Mouse (Mus musculus) cortical plate, adult 2 months (tissue): Measurements from ENCODE around the gene Lef1. TPM values are rescaled to one million over a fixed set of nuclear protein-coding genes. Genes with fewer than 3 reads are reported as not detected.

Experiments used
- H3K27ac ChIP-seq: fragments of 200-500 bp; 2 replicates; pipeline ENCODE4 v1.5.1; 2012; ENCODE audit warnings: low read length, control low read depth, inconsistent platforms; ENCODE audit not compliant: insufficient read depth
- H3K4me1 ChIP-seq: fragments of 200-500 bp; 2 replicates; pipeline ENCODE4 v1.6.1; 2011; ENCODE audit warnings: low read length; ENCODE audit not compliant: control insufficient read depth, insufficient read depth
- H3K4me3 ChIP-seq: fragments of 200-500 bp; 2 replicates; pipeline ENCODE4 v1.5.1; 2011; ENCODE audit warnings: mild to moderate bottlenecking, low read length, control low read depth; ENCODE audit not compliant: insufficient read depth
- CTCF ChIP-seq: fragments of 200-500 bp; IDR thresholded peaks from 2 replicates; pipeline ENCODE4 v1.5.1; 2011; ENCODE audit warnings: mild to moderate bottlenecking, control low read depth, low read length; ENCODE audit not compliant: insufficient read depth; ENCODE audit errors: extremely low read depth
- POLR2A ChIP-seq: fragments of 200-500 bp; IDR thresholded peaks from 2 replicates; pipeline ENCODE4 v1.6.1; 2011; ENCODE audit warnings: mild to moderate bottlenecking, low read length, control low read depth; ENCODE audit not compliant: insufficient read depth; ENCODE audit errors: extremely low read depth
- polyA plus RNA-seq: library from polyadenylated mRNA; depleted of rRNA; stranded (reverse); fragments of >200 nt; gene quantifications from 2 replicates; pipeline ENCODE4 v1.2.3, GENCODE M21; 2012

The Lef1 gene
- polyA plus RNA-seq, 1 experiment, result 10.1 TPM

DNA sequence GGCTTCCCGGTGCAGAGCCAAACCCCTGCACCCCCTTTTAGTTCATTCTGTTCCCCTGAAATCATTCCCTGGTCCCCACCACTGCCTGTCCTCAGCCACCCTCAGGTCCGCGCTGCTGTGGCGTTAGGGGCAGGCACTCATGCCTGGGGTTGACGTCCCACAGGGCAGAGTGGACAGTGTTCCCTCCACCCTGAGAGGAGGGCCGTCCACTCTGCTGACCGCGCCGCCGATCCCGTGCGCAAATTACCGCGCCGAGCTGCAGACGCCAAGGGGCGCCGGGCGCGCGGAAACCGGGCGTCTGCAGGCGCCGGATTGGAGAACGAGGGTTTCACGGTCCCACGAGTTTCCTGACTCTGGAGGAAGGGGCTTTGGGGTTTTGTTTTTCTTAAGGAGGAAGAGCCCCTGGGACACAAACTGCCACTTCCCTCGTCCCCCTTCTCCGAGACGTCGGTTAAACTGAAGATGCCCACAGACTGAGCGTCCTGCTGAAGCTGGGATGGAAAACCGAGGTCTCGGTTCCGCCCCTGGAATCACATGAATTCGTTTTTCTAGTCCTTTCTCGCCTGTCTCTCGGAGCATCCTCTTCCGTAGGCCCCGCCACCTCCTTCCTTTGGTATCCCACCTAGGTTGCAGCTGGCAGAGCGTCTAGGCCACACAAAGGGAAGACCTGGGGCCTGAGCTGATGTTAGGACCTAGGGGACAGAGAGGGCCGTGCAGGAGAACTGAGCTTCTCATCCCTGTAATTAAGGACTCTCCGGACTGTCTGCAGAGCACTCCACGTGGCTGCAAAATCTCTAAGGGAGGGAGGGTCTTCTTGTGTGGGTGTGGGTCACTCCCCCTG lies 3.6 kb upstream of the Lef1 start:
- H3K4me1 ChIP-seq, result no peaks in the 10 kb centered on the region
- peak overlapping the region; percentile 81; the same call in 1 of the 2 replicates for H3K27ac ChIP-seq
- 0 out of 2 replicates have a peak overlapping the region, but pooled peaks have one; percentile 8 for H3K4me3 ChIP-seq
- TF ChIP-seq POLR2A (no peak), CTCF (no peak)

DNA sequence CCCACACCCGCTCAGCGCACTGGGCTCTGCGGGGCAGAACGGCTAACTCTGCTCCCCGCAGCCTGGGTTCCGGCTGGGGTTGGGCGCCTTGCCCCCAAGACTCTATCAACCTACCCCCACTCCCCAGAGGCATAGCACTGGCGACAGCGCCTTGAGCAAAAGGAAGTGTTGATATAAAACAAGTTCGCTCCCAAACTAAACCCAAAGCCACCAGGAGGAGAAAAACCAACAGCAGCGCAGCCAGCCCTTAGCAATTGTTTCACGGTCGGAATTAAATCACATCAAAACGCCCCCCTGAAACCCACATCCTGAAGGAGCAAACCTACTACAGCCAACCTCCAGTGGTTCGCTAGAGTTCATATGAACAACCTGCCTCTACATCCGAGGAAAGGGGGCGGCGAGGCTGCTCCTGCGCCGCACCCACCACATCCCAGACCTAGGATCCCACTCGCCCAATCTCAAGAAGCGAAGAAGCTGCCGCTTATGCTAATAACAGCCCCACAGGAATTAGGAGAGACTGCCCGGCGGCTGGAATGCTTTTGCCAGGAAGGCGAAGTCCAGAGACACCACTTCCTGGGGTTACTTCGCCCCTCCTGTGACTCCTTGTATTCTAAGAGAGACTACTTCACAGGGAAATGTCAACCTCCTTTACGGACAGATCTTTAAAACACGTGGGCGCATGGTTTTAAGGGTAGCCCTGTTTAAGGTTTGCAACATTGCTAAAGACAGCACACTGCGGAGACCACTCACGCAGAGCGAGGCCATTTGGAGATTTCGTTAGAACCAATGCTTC lies 2.8 kb upstream of the Lef1 start:
- TF ChIP-seq CTCF (no peak), POLR2A (no peak)
- Histone ChIP-seq H3K27ac (no peak overlapping the region), H3K4me3 (no peak overlapping the region), H3K4me1 (no peaks in the 10 kb centered on the region)

DNA sequence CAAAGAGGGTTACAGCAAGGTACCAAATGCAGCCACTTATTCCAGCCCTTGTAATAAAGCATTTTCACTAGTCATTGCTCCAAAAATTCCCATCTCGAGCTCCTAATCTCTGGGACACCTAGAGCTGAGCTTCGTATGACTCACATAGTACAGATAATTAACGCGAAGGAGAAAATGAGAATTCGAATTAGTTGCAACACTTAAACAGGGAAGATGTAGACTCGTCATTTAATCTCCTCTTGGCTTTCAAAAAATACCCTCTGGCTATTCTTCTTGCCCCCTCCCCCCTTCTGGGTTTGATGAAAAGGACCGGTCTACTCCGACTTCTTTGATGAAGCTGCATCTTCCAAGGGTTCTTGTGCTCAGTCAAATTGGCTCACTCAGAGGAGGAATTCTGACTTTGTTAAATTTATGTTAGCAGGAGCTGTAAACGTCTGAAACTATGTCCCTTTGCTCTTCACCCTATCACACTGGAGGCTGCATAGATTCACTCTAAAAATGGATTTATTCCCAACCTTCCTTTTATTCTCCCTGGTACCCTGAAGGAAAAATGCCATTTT lies 2.1 kb upstream of the Lef1 start:
- H3K4me1 ChIP-seq, result no peaks in the 10 kb centered on the region
- TF ChIP-seq CTCF (no peak), POLR2A (no peak)
- no peak overlapping the region for H3K4me3 ChIP-seq
- H3K27ac ChIP-seq, result no peak overlapping the region

DNA sequence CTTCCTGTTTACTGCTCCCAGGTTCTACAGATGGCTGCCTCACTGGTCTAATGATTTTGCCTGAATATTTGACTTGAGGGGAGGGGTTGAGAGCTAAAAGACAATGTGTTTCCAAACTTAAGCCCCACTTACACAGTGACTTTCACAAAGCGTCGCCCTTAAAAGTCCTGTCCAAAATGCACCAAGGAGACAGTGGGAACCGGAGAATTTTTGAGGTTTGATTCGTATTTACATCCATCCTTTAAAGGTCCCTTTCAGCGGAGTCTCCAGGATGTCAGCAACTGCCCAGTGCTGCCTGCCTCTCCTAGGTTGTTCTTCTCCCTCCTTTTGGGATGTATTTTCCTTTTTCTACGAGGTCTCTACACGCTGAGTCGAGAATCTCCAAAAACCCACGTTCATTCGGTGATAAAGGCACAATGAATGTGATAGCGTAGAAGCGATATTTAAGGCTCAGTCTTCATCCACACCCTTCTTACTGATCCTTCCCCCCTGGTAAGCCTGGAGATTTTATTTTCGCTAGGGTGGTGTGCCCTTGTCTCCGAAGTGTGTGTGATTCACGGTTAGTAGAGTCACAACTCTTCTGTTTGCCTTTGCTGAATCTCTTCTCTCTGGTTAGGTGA lies 1.1 kb upstream of the Lef1 start:
- no peak for TF ChIP-seq CTCF
- TF ChIP-seq POLR2A, result no peak
- Histone ChIP-seq H3K4me3 (no peak overlapping the region), H3K4me1 (no peaks in the 10 kb centered on the region), H3K27ac (no peak overlapping the region)

GRCm38 (mm10) chr3:131109686-131110070 lies 593 bp upstream of the Lef1 start:
- no peak overlapping the region for H3K27ac ChIP-seq
- no peak overlapping the region; the same call in 1 of the 2 replicates for H3K4me3 ChIP-seq
- TF ChIP-seq POLR2A, result no peak
- TF ChIP-seq CTCF, result no peak
- H3K4me1 ChIP-seq, result no peaks in the 10 kb centered on the region

- Histone ChIP-seq H3K4me1 (no peaks in the 10 kb centered on the region), H3K27ac (0 out of 2 replicates have a peak overlapping the region, but pooled peaks have one; percentile 39), H3K4me3 (peak overlapping the region; percentile 40)
- no peak for TF ChIP-seq POLR2A
- no peak for TF ChIP-seq CTCF
Measured at GRCm38 (mm10) chr3:131111151-131111850, 1.0 kb downstream of the Lef1 start.

GRCm38 (mm10) chr3:131111851-131112572 lies 1.7 kb downstream of the Lef1 start:
- peak overlapping the region; percentile 40 for H3K4me3 ChIP-seq
- no peaks in the 10 kb centered on the region for H3K4me1 ChIP-seq
- TF ChIP-seq CTCF, result no peak
- TF ChIP-seq POLR2A, result no peak
- peak overlapping the region; percentile 12; the same call in 1 of the 2 replicates for H3K27ac ChIP-seq

- no peaks in the 10 kb centered on the region for H3K4me1 ChIP-seq
- TF ChIP-seq CTCF (no peak), POLR2A (no peak)
- peak overlapping the region; percentile 40; the same call in 1 of the 2 replicates for H3K4me3 ChIP-seq
- no peak overlapping the region for H3K27ac ChIP-seq
Measured at GRCm38 (mm10) chr3:131112573-131112955, 2.3 kb downstream of the Lef1 start.

DNA sequence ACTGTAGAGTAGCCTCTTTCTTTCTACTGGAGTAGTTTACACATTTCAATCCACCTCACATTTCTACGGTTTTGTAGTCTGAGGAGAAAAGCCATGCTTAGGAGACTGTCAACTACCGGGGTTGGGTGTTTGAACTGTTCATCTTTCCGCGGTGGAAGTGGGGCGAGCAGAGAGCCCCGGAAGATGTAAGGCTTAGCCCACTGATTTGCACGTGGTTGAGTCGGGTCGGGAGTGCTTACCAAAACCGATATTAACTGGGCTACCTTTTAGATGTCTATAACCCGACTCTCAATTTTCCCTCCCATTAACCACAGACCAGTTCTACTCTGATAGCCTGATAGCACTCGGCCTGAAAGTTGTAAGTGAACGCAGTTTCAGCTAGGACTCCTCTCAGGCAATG lies 2.8 kb downstream of the Lef1 start:
- Histone ChIP-seq H3K4me3 (peak overlapping the region; percentile 2; the same call in 1 of the 2 replicates), H3K27ac (no peak overlapping the region), H3K4me1 (no peaks in the 10 kb centered on the region)
- TF ChIP-seq CTCF (no peak), POLR2A (no peak)
